Mouse (Mus musculus): Measurements from ENCODE around the gene Rab11fip3.

GRCm38 (mm10) chr17:26028261-26028660 is 41.1 kb downstream of the Rab11fip3 start:
- TF ChIP-seq CTCF (IDR thresholded peaks at IDR 0.05; ENCODE audit: borderline replicate concordance, insufficient read depth, low read depth, low read length) (no peak), POLR2A (IDR thresholded peaks at IDR 0.05; ENCODE audit: borderline replicate concordance, insufficient read depth, low read length) (no peak)
